Mouse (Mus musculus): ENCODE results near the gene Mdm4. TPM values are rescaled to one million over a fixed set of nuclear protein-coding genes. Genes with fewer than 3 reads are reported as not detected.

Mdm4 gene
- 44.8 and 46.3 TPM in 2 replicates for polyA plus RNA-seq (2015; fragmentation: Nextera tagmentation; extraction: Ambion mirVana)

DNA sequence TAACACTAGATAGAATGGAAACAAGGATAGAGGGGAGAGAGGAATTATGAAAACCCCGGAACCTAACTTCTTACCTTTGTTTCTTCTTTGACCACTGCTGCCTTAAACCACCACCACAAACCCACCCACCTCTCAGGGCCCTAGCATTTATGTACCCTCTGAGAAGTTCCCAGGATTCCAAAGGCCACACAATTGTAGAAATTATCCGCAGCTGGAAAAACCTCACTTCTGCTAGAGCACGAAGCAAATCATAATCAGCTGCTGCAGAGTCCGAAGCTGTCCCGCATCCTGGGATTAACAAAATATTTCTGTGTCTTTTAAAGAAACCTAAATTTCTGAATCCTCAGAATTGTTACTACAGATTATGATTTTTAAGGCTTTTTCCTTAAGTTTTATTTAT lies at the start of gene Mdm4:
TSS of gene Mdm4 (minus strand) at position 101 of the 400 bp plus-strand sequence.
- peaks cover 11% of the 10 kb centered on the region for H3K4me1 ChIP-seq
- ATAC-seq: no peak
- no peak within 1 kb of the TSS for H3K27ac ChIP-seq
- H3K4me3 ChIP-seq: no peak within 1 kb of the TSS
- no peaks in the 10 kb centered on the region for H3K27me3 ChIP-seq
- no peaks in the 10 kb centered on the region for H3K9me3 ChIP-seq (replicated peaks)
- H3K9ac ChIP-seq: no peak within 1 kb of the TSS
- WGBS: 95% methylated on average over 5 of the region's 5 CpGs
- H3K36me3 ChIP-seq (ENCODE audit: poor library complexity, severe bottlenecking): no peaks in the 10 kb centered on the region
- no peak within 1 kb of the TSS for H3K4me2 ChIP-seq

DNA sequence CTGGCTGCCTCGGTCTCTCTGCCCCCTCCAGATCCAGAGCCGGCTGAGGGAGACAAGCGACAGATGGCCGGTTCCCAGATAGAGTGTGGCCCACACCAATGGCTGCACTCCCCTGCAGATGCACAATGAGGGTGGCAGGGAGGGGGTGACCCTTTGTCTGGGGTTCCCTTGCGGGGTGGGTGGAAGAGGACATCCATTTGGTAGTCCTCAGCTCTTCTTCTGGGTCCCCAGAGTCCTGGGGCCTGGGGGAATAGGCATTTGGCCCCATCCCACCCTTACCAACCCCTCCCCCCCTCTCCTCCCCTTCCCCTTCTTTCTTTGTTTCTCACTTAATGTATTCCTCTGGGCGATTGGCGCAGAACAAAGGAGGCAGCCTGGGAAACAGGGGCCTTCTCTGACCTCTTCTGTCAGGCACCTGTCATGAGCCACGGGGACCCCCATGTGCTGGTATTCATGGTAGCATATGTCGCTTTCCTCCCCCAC lies 49.8 kb upstream of the Mdm4 start:
- peaks cover 54% of the 10 kb centered on the region for H3K4me1 ChIP-seq
- WGBS: 8% methylated on average over 9 of the region's 9 CpGs
- no peak overlapping the region for H3K4me3 ChIP-seq

GRCm38 (mm10) chr1:133079509-133079908 lies 49.1 kb upstream of the Mdm4 start:
- WGBS: 41% methylated on average over 7 of the region's 7 CpGs
- Histone ChIP-seq H3K4me2 (peak overlapping the region; percentile 19; the same call in 1 of the 2 replicates), H3K4me3 (no peak overlapping the region), H3K27me3 (no peaks in the 10 kb centered on the region), H3K9ac (peak overlapping the region; percentile 43), H3K4me1 (peaks cover 50% of the 10 kb centered on the region), H3K36me3 (ENCODE audit: poor library complexity, severe bottlenecking) (peaks cover 85% of the 10 kb centered on the region), H3K9me3 (replicated peaks) (no peaks in the 10 kb centered on the region), H3K27ac (peak overlapping the region; percentile 95)
- ATAC-seq: peak; percentile 34

More for the DNA sequence above, 49.8 kb upstream of the Mdm4 start:
- ATAC-seq: peak; percentile 83
- no peaks in the 10 kb centered on the region for H3K27me3 ChIP-seq
- H3K9me3 ChIP-seq (replicated peaks): no peaks in the 10 kb centered on the region
- H3K9ac ChIP-seq: peak overlapping the region; percentile 43
- peak overlapping the region; percentile 19; the same call in 1 of the 2 replicates for H3K4me2 ChIP-seq
- H3K27ac ChIP-seq: peak overlapping the region; percentile 95
- H3K36me3 ChIP-seq (ENCODE audit: poor library complexity, severe bottlenecking): peaks cover 85% of the 10 kb centered on the region

DNA sequence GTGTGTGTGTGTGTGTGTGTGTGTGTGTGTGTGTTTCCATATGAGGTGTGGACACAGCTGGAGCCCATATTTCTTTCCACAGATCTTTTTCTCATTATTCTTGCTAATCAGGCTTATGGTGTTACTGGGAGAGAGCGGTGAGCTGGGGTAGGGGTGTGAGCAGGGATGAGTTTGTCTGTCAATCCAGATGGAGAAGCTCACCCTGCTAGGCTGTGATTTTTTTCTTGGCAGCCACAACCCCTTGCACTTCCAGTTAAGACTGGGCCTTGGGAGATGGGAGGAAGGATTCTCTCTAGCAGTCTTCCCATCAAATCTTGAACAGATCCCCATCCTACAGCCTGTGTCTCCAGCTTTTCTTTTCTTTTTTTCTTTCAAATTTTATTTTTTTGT lies 48.0 kb upstream of the Mdm4 start:
- Histone ChIP-seq H3K4me2 (no peak overlapping the region), H3K27me3 (no peaks in the 10 kb centered on the region), H3K4me3 (no peak overlapping the region), H3K4me1 (peaks cover 50% of the 10 kb centered on the region), H3K9ac (no peak overlapping the region), H3K27ac (peak overlapping the region; percentile 95), H3K36me3 (ENCODE audit: poor library complexity, severe bottlenecking) (peaks cover 83% of the 10 kb centered on the region), H3K9me3 (replicated peaks) (no peaks in the 10 kb centered on the region)
- ATAC-seq: peak; percentile 39; the same call in 1 of the 2 replicates
- 67% methylated on average over 1 of the region's 1 CpGs for WGBS

- Histone ChIP-seq H3K4me3 (no peak overlapping the region), H3K27ac (peak overlapping the region; percentile 95), H3K9me3 (replicated peaks) (no peaks in the 10 kb centered on the region), H3K4me1 (peaks cover 55% of the 10 kb centered on the region), H3K9ac (no peak overlapping the region), H3K4me2 (no peak overlapping the region), H3K36me3 (ENCODE audit: poor library complexity, severe bottlenecking) (peaks cover 83% of the 10 kb centered on the region), H3K27me3 (no peaks in the 10 kb centered on the region)
- ATAC-seq: 0 out of 2 replicates have a peak, but pooled peaks have one; percentile 0
- WGBS: 51% methylated on average over 11 of the region's 12 CpGs
These were observed 47.4 kb upstream of the Mdm4 start for GRCm38 (mm10) chr1:133077606-133078337.

DNA sequence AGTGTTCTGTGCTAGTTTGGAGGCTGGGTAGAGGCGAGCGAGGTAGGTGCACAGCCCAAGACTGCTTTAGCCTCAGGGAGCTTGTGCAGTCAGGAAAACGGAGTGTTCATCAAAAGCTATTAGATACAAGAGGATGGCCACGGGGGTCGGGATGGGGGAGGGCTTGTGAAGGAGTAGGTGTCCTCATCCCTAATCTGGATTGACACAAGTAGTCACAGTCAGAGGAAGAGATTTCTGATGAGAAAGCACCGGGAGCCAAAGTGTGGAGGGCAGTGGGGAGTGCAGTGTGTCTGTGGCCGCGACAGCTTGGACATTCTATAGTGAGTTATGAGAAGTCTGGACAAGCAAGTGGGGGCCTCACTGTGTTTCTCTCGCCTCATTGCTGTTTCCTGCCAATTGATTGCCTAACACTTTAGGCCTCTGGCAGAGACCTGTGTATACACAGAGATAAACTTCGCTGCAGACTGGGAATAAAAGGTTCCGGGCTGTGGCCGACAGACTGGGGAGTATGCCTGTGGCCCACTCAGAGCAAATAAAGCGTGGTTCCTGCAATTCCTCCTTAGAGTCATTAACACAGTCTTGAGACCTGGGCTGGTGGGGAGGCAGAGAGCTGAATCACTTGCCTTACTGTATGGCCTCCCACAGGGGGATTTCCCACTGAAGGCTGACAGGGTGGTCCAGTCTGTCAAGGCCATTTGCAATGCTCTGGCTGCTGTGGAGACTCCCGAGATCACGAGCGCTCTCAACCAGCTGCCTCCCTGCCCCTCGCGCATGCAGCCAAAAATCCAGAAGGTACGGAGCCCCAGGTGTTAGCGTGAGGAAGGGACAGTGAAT lies 46.5 kb upstream of the Mdm4 start:
- 55% methylated on average over 20 of the region's 20 CpGs for WGBS
- H3K4me1 ChIP-seq: peaks cover 63% of the 10 kb centered on the region
- no peak overlapping the region for H3K4me3 ChIP-seq
- peak overlapping the region; percentile 95 for H3K27ac ChIP-seq
- no peaks in the 10 kb centered on the region for H3K27me3 ChIP-seq
- ATAC-seq: no peak
- no peak overlapping the region for H3K9ac ChIP-seq
- H3K9me3 ChIP-seq (replicated peaks): no peaks in the 10 kb centered on the region
- no peak overlapping the region for H3K4me2 ChIP-seq
- H3K36me3 ChIP-seq (ENCODE audit: poor library complexity, severe bottlenecking): peaks cover 84% of the 10 kb centered on the region

DNA sequence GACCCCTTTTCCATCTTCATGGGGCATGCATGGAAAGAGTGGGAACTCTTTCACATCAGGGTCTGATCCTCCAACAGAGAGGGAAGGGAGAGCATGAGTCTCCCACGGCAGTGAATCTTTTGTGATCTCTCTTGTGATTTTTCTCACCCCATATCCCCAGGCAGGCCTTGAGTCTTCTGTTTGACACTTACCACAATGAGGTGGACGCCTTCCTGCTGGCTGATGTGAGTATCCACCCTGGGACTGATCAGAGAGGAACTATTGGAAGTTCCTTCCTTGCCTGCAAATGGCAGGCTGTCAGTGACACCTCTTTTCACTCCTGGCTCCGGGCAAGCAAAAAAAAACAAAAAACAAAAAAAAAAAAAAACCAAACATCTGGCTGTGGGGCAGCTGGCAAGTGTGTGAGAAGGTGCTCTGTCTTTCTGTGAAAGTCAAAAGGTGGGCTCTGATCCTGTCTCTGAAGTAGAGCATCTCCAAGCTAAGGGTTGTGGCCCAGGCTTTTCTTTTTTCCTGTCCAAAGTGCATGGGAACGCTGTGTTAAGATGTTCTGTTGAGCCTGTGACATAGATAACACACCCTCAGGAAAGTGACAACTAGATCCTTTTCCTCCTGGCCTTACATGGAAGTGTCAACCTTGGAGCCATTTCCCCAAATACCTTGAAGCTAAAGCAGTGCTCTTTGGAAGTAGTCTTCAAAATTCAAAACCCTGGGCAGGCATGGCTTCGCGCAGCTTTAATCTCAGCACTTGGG lies 45.5 kb upstream of the Mdm4 start:
- Histone ChIP-seq H3K27me3 (no peaks in the 10 kb centered on the region), H3K9ac (no peak overlapping the region), H3K36me3 (ENCODE audit: poor library complexity, severe bottlenecking) (peaks cover 85% of the 10 kb centered on the region), H3K4me1 (peaks cover 63% of the 10 kb centered on the region), H3K9me3 (replicated peaks) (no peaks in the 10 kb centered on the region), H3K4me2 (no peak overlapping the region), H3K27ac (0 out of 2 replicates have a peak overlapping the region, but pooled peaks have one; percentile 95), H3K4me3 (no peak overlapping the region)
- WGBS: 92% methylated on average over 6 of the region's 6 CpGs
- no peak for ATAC-seq

DNA sequence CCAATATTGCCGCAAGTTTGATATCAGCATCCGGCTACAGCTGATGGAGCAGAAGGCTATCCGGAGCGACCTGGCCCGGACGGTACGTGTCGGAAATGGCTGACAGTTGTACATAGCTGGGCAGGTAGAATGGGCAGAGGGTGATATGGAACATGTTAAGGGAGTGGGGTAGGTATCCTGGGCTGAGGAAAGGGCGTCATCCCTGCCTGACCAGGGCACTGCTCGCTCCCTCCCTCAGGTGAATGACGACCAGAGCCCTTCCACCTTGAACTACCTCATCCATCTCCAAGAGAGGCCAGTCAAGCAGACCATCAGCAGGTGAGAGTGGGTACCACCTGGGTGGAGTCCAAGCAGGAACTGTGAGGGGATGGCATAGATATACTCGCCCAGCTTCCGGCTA lies 44.2 kb upstream of the Mdm4 start:
- Histone ChIP-seq H3K4me2 (no peak overlapping the region), H3K27ac (no peak overlapping the region), H3K4me3 (no peak overlapping the region), H3K4me1 (peaks cover 55% of the 10 kb centered on the region), H3K9me3 (replicated peaks) (no peaks in the 10 kb centered on the region), H3K27me3 (no peaks in the 10 kb centered on the region), H3K36me3 (ENCODE audit: poor library complexity, severe bottlenecking) (peaks cover 90% of the 10 kb centered on the region), H3K9ac (no peak overlapping the region)
- WGBS: 95% methylated on average over 13 of the region's 13 CpGs
- no peak for ATAC-seq

GRCm38 (mm10) chr1:133073327-133073856 lies 43.0 kb upstream of the Mdm4 start:
- no peak for ATAC-seq
- H3K4me1 ChIP-seq: peaks cover 61% of the 10 kb centered on the region
- H3K4me2 ChIP-seq: no peak overlapping the region
- H3K9me3 ChIP-seq (replicated peaks): no peaks in the 10 kb centered on the region
- peaks cover 91% of the 10 kb centered on the region for H3K36me3 ChIP-seq (ENCODE audit: poor library complexity, severe bottlenecking)
- H3K4me3 ChIP-seq: no peak overlapping the region
- no peak overlapping the region for H3K9ac ChIP-seq
- peak overlapping the region; percentile 61 for H3K27ac ChIP-seq
- 62% methylated on average over 9 of the region's 9 CpGs for WGBS
- H3K27me3 ChIP-seq: no peaks in the 10 kb centered on the region

GRCm38 (mm10) chr1:133071666-133072381 lies 41.5 kb upstream of the Mdm4 start:
- no peaks in the 10 kb centered on the region for H3K9me3 ChIP-seq (replicated peaks)
- H3K4me3 ChIP-seq: no peak overlapping the region
- 0 out of 2 replicates have a peak, but pooled peaks have one; percentile 41 for ATAC-seq
- H3K27ac ChIP-seq: peak overlapping the region; percentile 75
- H3K36me3 ChIP-seq (ENCODE audit: poor library complexity, severe bottlenecking): peaks cover 90% of the 10 kb centered on the region
- no peak overlapping the region for H3K9ac ChIP-seq
- no peak overlapping the region for H3K4me2 ChIP-seq
- WGBS: 58% methylated on average over 16 of the region's 16 CpGs
- peaks cover 54% of the 10 kb centered on the region for H3K4me1 ChIP-seq
- no peaks in the 10 kb centered on the region for H3K27me3 ChIP-seq

DNA sequence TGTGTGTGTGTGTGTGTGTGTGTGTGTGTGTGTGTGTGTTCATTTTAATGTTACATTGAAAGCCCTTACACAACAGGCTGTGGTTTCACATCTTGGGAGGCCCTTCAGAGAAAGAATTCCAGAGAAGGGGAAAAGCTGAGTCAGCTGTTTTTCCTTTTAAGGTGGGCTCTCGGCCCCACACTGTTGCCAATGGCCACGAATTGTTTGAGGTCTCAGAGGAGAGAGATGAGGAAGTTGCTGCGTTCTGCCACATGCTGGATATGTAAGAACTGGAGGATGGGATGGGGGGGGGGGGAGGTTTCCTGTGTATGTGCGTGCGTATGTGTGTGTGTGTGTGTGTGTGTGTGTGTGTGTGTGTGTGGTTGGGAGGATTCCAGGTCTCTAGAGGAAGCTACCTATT lies 39.8 kb upstream of the Mdm4 start:
- H3K4me3 ChIP-seq: no peak overlapping the region
- WGBS: 40% methylated on average over 3 of the region's 5 CpGs
- H3K36me3 ChIP-seq (ENCODE audit: poor library complexity, severe bottlenecking): peaks cover 84% of the 10 kb centered on the region
- H3K9me3 ChIP-seq (replicated peaks): no peaks in the 10 kb centered on the region
- H3K27ac ChIP-seq: no peak overlapping the region
- no peak overlapping the region for H3K9ac ChIP-seq
- H3K27me3 ChIP-seq: no peaks in the 10 kb centered on the region
- H3K4me2 ChIP-seq: no peak overlapping the region
- H3K4me1 ChIP-seq: peaks cover 49% of the 10 kb centered on the region
- no peak for ATAC-seq
